15 mouse cellular contexts compared by ENCODE assay signal in the genomic region with DNA sequence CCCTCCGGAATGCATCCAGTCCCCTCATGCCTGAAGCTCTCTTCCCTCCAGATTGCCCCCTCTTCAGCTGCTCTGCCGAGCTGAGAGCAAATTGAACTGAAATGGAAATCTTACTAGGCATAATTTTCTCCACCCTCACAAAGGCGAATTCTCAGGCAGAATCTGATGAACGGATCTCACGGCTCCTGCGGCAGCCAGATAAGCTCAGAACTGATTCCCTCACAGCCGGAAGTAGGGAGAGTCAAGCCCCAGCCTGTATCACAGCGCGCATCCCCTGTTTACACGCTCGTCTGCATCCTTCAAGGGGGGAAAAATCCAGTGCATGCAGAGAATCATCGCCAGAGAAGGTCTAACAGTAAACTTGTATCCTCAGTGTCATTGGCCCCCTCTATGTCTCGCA.
A peak's percentile ranks its signal among the peaks of the same experiment; 100 is the strongest.
DNase-seq lines count a peak whose midpoint lies in the region; ATAC-seq and TF ChIP-seq lines count a peak whose summit lies in the region.
"Had no signal": no experiment of that assay in that cellular context is flagged by ENCODE, and none has a peak within 500 bp of the region (broad histone marks: within the 10 kb centered on the region; RNA-seq: fewer than 3 reads in every experiment).

No protein-coding gene starts in this region.

- no peak for DNase-seq in frontal cortex, postnatal 10 days (ENCODE audit: low spot score in 2 of 2)
- peak; percentile 78 for DNase-seq in brain, embryonic 14.5 days (ENCODE audit: low read depth)
- peak; percentile 17 for DNase-seq in midbrain, postnatal 0 days (ENCODE audit: low spot score)
- no peak for DNase-seq in ovary, postnatal 14 days (ENCODE audit: low spot score)
- DNase-seq in spleen, adult 18-20 months = no peak
- DNase-seq: cerebellum, adult 9-11 months; heart, adult 2 months; heart, postnatal 4 days; kidney, adult 9 months; liver; lung, postnatal 10 days had no signal

- H3K27ac ChIP-seq in hindbrain, embryonic 13.5 days = peak overlapping the region; percentile 78
- H3K27ac ChIP-seq in midbrain, postnatal 0 days (ENCODE audit: low read depth, low read length) = peak overlapping the region; percentile 26; the same call in 1 of the 2 replicates
- H3K27ac ChIP-seq: heart, adult 2 months; stomach, postnatal 0 days had no signal

- 46% methylated on average over 13 of the region's 13 CpGs for WGBS in hindbrain, embryonic 13.5 days
- 34% methylated on average over 13 of the region's 13 CpGs for WGBS in midbrain, postnatal 0 days

- no peaks in the 10 kb centered on the region for H3K36me3 ChIP-seq in hindbrain, embryonic 13.5 days
- H3K36me3 ChIP-seq in midbrain, postnatal 0 days (ENCODE audit: insufficient read depth, low read length) = no peaks in the 10 kb centered on the region

- no peaks in the 10 kb centered on the region for H3K27me3 ChIP-seq in hindbrain, embryonic 13.5 days
- H3K27me3 ChIP-seq in midbrain, postnatal 0 days (ENCODE audit: insufficient read depth, low read length) = no peaks in the 10 kb centered on the region

- peak overlapping the region; percentile 27 for H3K4me2 ChIP-seq in hindbrain, embryonic 13.5 days
- peak overlapping the region; percentile 28 for H3K4me2 ChIP-seq in midbrain, postnatal 0 days (ENCODE audit: low read depth, low read length, poor library complexity, severe bottlenecking)

- no peak for TF ChIP-seq CTCF in brain, embryonic 14.5 days (IDR thresholded peaks at IDR 0.05; ENCODE audit: borderline replicate concordance, extremely low read depth, insufficient read depth, insufficient read length)
- TF ChIP-seq CTCF in midbrain, postnatal 0 days (IDR thresholded peaks at IDR 0.05) = no peak

- no peak overlapping the region for H3K9ac ChIP-seq in hindbrain, embryonic 13.5 days
- 0 out of 2 replicates have a peak overlapping the region, but pooled peaks have one; percentile 44 for H3K9ac ChIP-seq in midbrain, postnatal 0 days (replicated peaks; ENCODE audit: low read length, poor library complexity, severe bottlenecking)

- peak; percentile 50 for ATAC-seq in frontal cortex, adult (ENCODE audit: low TSS enrichment)
- peak; percentile 31 for ATAC-seq in hindbrain, embryonic 13.5 days (ENCODE audit: low FRiP score)
- no peak for ATAC-seq in midbrain, postnatal 0 days (ENCODE audit: low FRiP score)
- no peak for ATAC-seq in cerebellum, adult (ENCODE audit: insufficient number of reproducible peaks, low FRiP score, low TSS enrichment)

- TF ChIP-seq POLR2A in brain, embryonic 14.5 days (IDR thresholded peaks at IDR 0.05; ENCODE audit: borderline replicate concordance, extremely low read depth, insufficient read depth, insufficient read length, poor library complexity, severe bottlenecking) = no peak

- no peak overlapping the region for H3K4me3 ChIP-seq in hindbrain, embryonic 13.5 days
- no peak overlapping the region for H3K4me3 ChIP-seq in midbrain, postnatal 0 days (ENCODE audit: low read depth, low read length)
- H3K4me3 ChIP-seq: heart, adult 2 months had no signal

- peaks cover 38% of the 10 kb centered on the region for H3K4me1 ChIP-seq in hindbrain, embryonic 13.5 days (replicated peaks)
- peaks cover 4% of the 10 kb centered on the region; the same call in 1 of the 2 replicates for H3K4me1 ChIP-seq in midbrain, postnatal 0 days (ENCODE audit: insufficient read depth, low read length)

- H3K9me3 ChIP-seq in hindbrain, embryonic 13.5 days = no peaks in the 10 kb centered on the region
- H3K9me3 ChIP-seq in midbrain, postnatal 0 days (ENCODE audit: low read length) = no peaks in the 10 kb centered on the region

Comparison
In these comparisons a context has a peak if more than half of its experiments do, and no peak if none do; other contexts are left out.
1. ATAC-seq: peak in frontal cortex, adult (single experiment) and hindbrain, embryonic 13.5 days (single experiment); none in midbrain, postnatal 0 days (single experiment) and cerebellum, adult (single experiment).
2. DNase-seq: peak in brain, embryonic 14.5 days (single experiment) and midbrain, postnatal 0 days (single experiment); none in frontal cortex, postnatal 10 days (0 of 2), ovary, postnatal 14 days (single experiment) and spleen, adult 18-20 months (0 of 2).